In the genomic region with DNA sequence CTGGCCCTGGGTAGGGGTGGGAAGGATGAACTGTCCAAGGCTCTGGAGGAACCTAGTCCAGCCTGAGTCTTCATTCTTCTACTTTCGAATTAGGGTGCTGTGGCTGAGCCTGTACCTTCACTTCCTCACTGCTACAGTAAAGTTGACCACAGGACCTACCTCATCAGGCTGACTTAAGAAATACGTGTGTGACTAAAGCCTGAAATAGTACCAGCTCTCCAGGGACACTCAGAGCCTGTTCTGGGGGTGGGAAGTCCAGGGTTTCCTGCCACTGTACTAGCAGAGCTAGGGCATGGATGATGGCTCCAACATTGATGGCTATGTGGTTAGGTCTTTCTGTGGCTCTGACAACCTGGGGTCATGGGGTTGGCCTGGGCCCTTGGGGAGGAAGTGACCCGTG, we compare ENCODE assay signal across 37 mouse cellular contexts. TPM values are rescaled to one million over a fixed set of nuclear protein-coding genes. Genes with fewer than 3 reads are reported as not detected.
DNase-seq lines count a peak whose midpoint lies in the region; ATAC-seq and TF ChIP-seq lines count a peak whose summit lies in the region.
"Had no signal": no experiment of that assay in that cellular context is flagged by ENCODE, and none has a peak within 500 bp of the region (broad histone marks: within the 10 kb centered on the region; RNA-seq: fewer than 3 reads in every experiment).

No protein-coding gene starts in this region.

- peaks cover 32% of the 10 kb centered on the region for H3K4me1 ChIP-seq in liver, postnatal 0 days (ENCODE audit: insufficient read depth)

- intact Hi-C loops in left cerebral cortex, adult 2 months (cut with DNase I), result no loop called here

- H3K9ac ChIP-seq in liver, postnatal 0 days (replicated peaks), result no peak overlapping the region
- H3K9ac ChIP-seq: embryonic facial prominence, embryonic 15.5 days; forebrain, embryonic 12.5 days; forebrain, postnatal 0 days; hindbrain, embryonic 12.5 days; intestine, embryonic 15.5 days; liver, embryonic 14.5 days had no signal

- DNase-seq in liver, postnatal 0 days, result no peak
- no peak for DNase-seq in liver
- DNase-seq in A20 (ENCODE audit: low read depth, low spot score), result peak; percentile 31
- DNase-seq in splenic B cell, adult 2 months (ENCODE audit: low read depth, low spot score), result peak; percentile 50
- DNase-seq in gastrocnemius, adult 8-10 months (ENCODE audit: low spot score in 2 of 2), result no peak
- DNase-seq in left cerebral cortex, adult 2 months (ENCODE audit: extremely low spot score in 1 of 2, low spot score in 2 of 2), result no peak
- DNase-seq: adrenal gland, postnatal 25 days; cerebellum, adult 18-20 months; cerebellum, postnatal 14 days; forebrain, postnatal 0 days; gastrocnemius, postnatal 25 days; heart, adult 18-20 months; heart, postnatal 36 days; kidney, adult 2 months; kidney, postnatal 36 days; left cerebral cortex, postnatal 4 days; lung, postnatal 14 days; midbrain, embryonic 14.5 days had no signal

- no peak for ATAC-seq in liver, postnatal 0 days
- peak; percentile 70 for ATAC-seq in megakaryocyte, adult 5-6 weeks (ENCODE audit: poor library complexity, severe bottlenecking)
- ATAC-seq: CD4-positive, CD25-positive, alpha-beta regulatory T cell, adult 4 months; forebrain, postnatal 0 days; hindbrain, postnatal 0 days; intestine, embryonic 15.5 days had no signal

- peak overlapping the region; percentile 51; the same call in 1 of the 2 replicates for H3K27ac ChIP-seq in liver, postnatal 0 days (ENCODE audit: low read depth)
- no peak overlapping the region for H3K27ac ChIP-seq in left cerebral cortex, adult 2 months
- H3K27ac ChIP-seq: embryonic facial prominence, embryonic 10.5 days; embryonic facial prominence, embryonic 15.5 days; forebrain, embryonic 12.5 days; hindbrain, embryonic 12.5 days; hindbrain, postnatal 0 days; intestine, embryonic 15.5 days; layer of hippocampus, adult 2 months; liver, embryonic 14.5 days had no signal

- no peak for TF ChIP-seq CTCF in liver, postnatal 0 days (IDR thresholded peaks at IDR 0.05; ENCODE audit: low read depth)
- no peak for TF ChIP-seq CTCF in left cerebral cortex, adult 2 months (IDR thresholded peaks at IDR 0.05)

- no peak overlapping the region for H3K4me2 ChIP-seq in liver, postnatal 0 days (ENCODE audit: low read depth, low read length)
- H3K4me2 ChIP-seq: embryonic facial prominence, embryonic 15.5 days; forebrain, embryonic 12.5 days; heart, embryonic 11.5 days; hindbrain, embryonic 12.5 days; intestine, embryonic 15.5 days had no signal

- TF ChIP-seq EP300 in liver, postnatal 0 days (IDR thresholded peaks at IDR 0.05; ENCODE audit: low read depth), result no peak

- H3K27me3 ChIP-seq in liver, postnatal 0 days (ENCODE audit: insufficient read depth, low read length), result no peaks in the 10 kb centered on the region
- no peaks in the 10 kb centered on the region for H3K27me3 ChIP-seq in splenic B cell, adult 2 months (ENCODE audit: control insufficient read depth, insufficient read depth, low read length, poor library complexity, severe bottlenecking)
- H3K27me3 ChIP-seq: embryonic facial prominence, embryonic 15.5 days; hindbrain, embryonic 12.5 days; intestine, embryonic 15.5 days had no signal

- H3K4me3 ChIP-seq in liver, postnatal 0 days (ENCODE audit: low read depth, low read length), result no peak overlapping the region
- no peak overlapping the region for H3K4me3 ChIP-seq in left cerebral cortex, adult 2 months
- H3K4me3 ChIP-seq: embryonic facial prominence, embryonic 10.5 days; embryonic facial prominence, embryonic 15.5 days; forebrain, embryonic 12.5 days; hindbrain, embryonic 12.5 days; intestine, embryonic 15.5 days; layer of hippocampus, adult 2 months had no signal

- no peaks in the 10 kb centered on the region for H3K9me3 ChIP-seq in liver, postnatal 0 days (ENCODE audit: low read length)
- H3K9me3 ChIP-seq: embryonic facial prominence, embryonic 10.5 days; embryonic facial prominence, embryonic 15.5 days; forebrain, embryonic 12.5 days; hindbrain, embryonic 12.5 days; intestine, embryonic 15.5 days had no signal

- WGBS in liver, postnatal 0 days (ENCODE audit: insufficient replicate concordance), result 59% methylated on average over 3 of the region's 3 CpGs

- peaks cover 34% of the 10 kb centered on the region for H3K36me3 ChIP-seq in liver, postnatal 0 days (replicated peaks; ENCODE audit: insufficient read depth, low read length)
- H3K36me3 ChIP-seq in splenic B cell, adult 2 months (ENCODE audit: control insufficient read depth, insufficient read depth, low read length, poor library complexity, severe bottlenecking), result peaks cover 3% of the 10 kb centered on the region

RNA-seq across cellular contexts. Expression of a gene that starts 5.1 kb away (rescaled TPM):
- 11.6 and 12.4 TPM in 2 replicates for polyA plus RNA-seq in liver, postnatal 0 days (2015; fragmentation: Nextera tagmentation; extraction: Ambion mirVana)
- 11.1 and 11.3 TPM in 2 replicates for total RNA-seq in megakaryocyte, adult 5-6 weeks (2015)
- 10.8 and 16.7 TPM in 2 replicates for total RNA-seq in megakaryocyte, adult 5-6 weeks (2017)
- total RNA-seq in gastrocnemius, adult 8-10 months (2022), result 10 to 100 TPM; 13.4 to 14.5 (median 13.9) TPM
- 10 to 100 TPM in 1 of 2 experiments, 1 to 10 TPM in 1; 7.8 to 10.6 TPM for total RNA-seq in left cerebral cortex, adult 2 months (2021)

RNA-seq across cellular contexts. Expression of a gene that starts 7.0 kb away (rescaled TPM):
- polyA plus RNA-seq in liver, postnatal 0 days (2015; fragmentation: Nextera tagmentation; extraction: Ambion mirVana), result not detected in 2 replicates
- total RNA-seq in megakaryocyte, adult 5-6 weeks (2015), result 0.21 TPM in 1 of 2 replicates, not detected in the other
- total RNA-seq in megakaryocyte, adult 5-6 weeks (2017), result 0.07 and 0.20 TPM in 2 replicates
- not detected for total RNA-seq in gastrocnemius, adult 8-10 months (2022)
- total RNA-seq in left cerebral cortex, adult 2 months (2021), result under 1 TPM; 0.14 to 0.30 TPM
- total RNA-seq: adrenal gland, adult 18-20 months; gastrocnemius, postnatal 25 days; heart, adult 18-20 months had no signal
- polyA plus RNA-seq: CD4-positive, CD25-positive, alpha-beta regulatory T cell, adult 4 months; embryonic facial prominence, embryonic 10.5 days; neural tube, embryonic 11.5 days; stomach, embryonic 14.5 days had no signal

RNA-seq across cellular contexts. Expression of a gene that starts 23.5 kb away (rescaled TPM):
- not detected in 2 replicates for polyA plus RNA-seq in liver, postnatal 0 days (2015; fragmentation: Nextera tagmentation; extraction: Ambion mirVana)
- not detected in 2 replicates for total RNA-seq in megakaryocyte, adult 5-6 weeks (2015)
- total RNA-seq in megakaryocyte, adult 5-6 weeks (2017), result not detected in 2 replicates
- not detected for total RNA-seq in gastrocnemius, adult 8-10 months (2022)
- not detected for total RNA-seq in left cerebral cortex, adult 2 months (2021)
- total RNA-seq: adrenal gland, adult 18-20 months; adrenal gland, postnatal 25 days; gastrocnemius, postnatal 25 days; heart, adult 18-20 months; heart, postnatal 36 days; layer of hippocampus, adult 2 months; layer of hippocampus, postnatal 25 days had no signal
- polyA plus RNA-seq: CD4-positive, CD25-positive, alpha-beta regulatory T cell, adult 4 months; embryonic facial prominence, embryonic 10.5 days; embryonic facial prominence, embryonic 15.5 days; forebrain, embryonic 12.5 days; heart, embryonic 11.5 days; hindbrain, embryonic 12.5 days; intestine, embryonic 15.5 days; kidney, adult 2 months; kidney, embryonic 16.5 days; limb, embryonic 14.5 days; liver, embryonic 14.5 days; neural tube, embryonic 11.5 days; stomach, embryonic 14.5 days had no signal

RNA-seq across cellular contexts. Expression of a gene that starts 30.5 kb away (rescaled TPM):
- polyA plus RNA-seq in liver, postnatal 0 days (2015; fragmentation: Nextera tagmentation; extraction: Ambion mirVana), result not detected in 2 replicates
- not detected in 2 replicates for total RNA-seq in megakaryocyte, adult 5-6 weeks (2015)
- total RNA-seq in megakaryocyte, adult 5-6 weeks (2017), result not detected in 2 replicates
- total RNA-seq in gastrocnemius, adult 8-10 months (2022), result not detected
- total RNA-seq in left cerebral cortex, adult 2 months (2021), result not detected
- total RNA-seq: forebrain, postnatal 0 days; gastrocnemius, postnatal 25 days; heart, adult 18-20 months; heart, postnatal 36 days; hindbrain, postnatal 0 days; layer of hippocampus, adult 2 months; layer of hippocampus, postnatal 25 days; left cerebral cortex, postnatal 4 days had no signal
- polyA plus RNA-seq: brain, embryonic 14.5 days; CD4-positive, CD25-positive, alpha-beta regulatory T cell, adult 4 months; embryonic facial prominence, embryonic 10.5 days; forebrain, embryonic 12.5 days; forebrain, postnatal 0 days; heart, embryonic 11.5 days; heart, embryonic 16.5 days; hindbrain, embryonic 12.5 days; hindbrain, postnatal 0 days; kidney, adult 2 months; kidney, embryonic 16.5 days; midbrain, embryonic 14.5 days; neural tube, embryonic 11.5 days; stomach, embryonic 14.5 days had no signal

RNA-seq across cellular contexts. Expression of a gene that starts 48.9 kb away (rescaled TPM):
- 10.2 and 12.7 TPM in 2 replicates for polyA plus RNA-seq in liver, postnatal 0 days (2015; fragmentation: Nextera tagmentation; extraction: Ambion mirVana)
- total RNA-seq in megakaryocyte, adult 5-6 weeks (2015), result 34.1 and 36.1 TPM in 2 replicates
- total RNA-seq in megakaryocyte, adult 5-6 weeks (2017), result 69.0 and 76.2 TPM in 2 replicates
- 100 to 1,000 TPM; 151 to 188 (median 167) TPM for total RNA-seq in gastrocnemius, adult 8-10 months (2022)
- total RNA-seq in left cerebral cortex, adult 2 months (2021), result 100 to 1,000 TPM; 195 to 208 TPM

Comparison
In these comparisons a context has a peak if more than half of its experiments do, and no peak if none do; other contexts are left out.
1. DNase-seq: peak in A20 (single experiment) and splenic B cell, adult 2 months (single experiment); none in liver, postnatal 0 days (single experiment), liver (single experiment), gastrocnemius, adult 8-10 months (0 of 2) and left cerebral cortex, adult 2 months (0 of 2).